Mouse (Mus musculus) neural tube, embryonic 13.5 days (tissue): ENCODE data around the gene Mrps2. TPM values are rescaled to one million over a fixed set of nuclear protein-coding genes. Genes with fewer than 3 reads are reported as not detected.
"Not testable (repeated sequence)": the region's sequence is repeated elsewhere in the genome, so short reads cannot be mapped to it uniquely, and the experiment has no call there.

Experiments used
- ATAC-seq: fragments of 200-750 bp; cut with Nextera tagmentation; 2 replicates; pipeline ENCODE4 v1.8.0; 2017; ENCODE audit warnings: low read depth, mild to moderate bottlenecking, moderate TSS enrichment, moderate library complexity
- H3K27ac ChIP-seq: fragments of 300-500 bp; sonication (generic); replicated peaks from 2 replicates; pipeline ENCODE4 v1.5.1; 2015; ENCODE audit warnings: moderate library complexity, mild to moderate bottlenecking, inconsistent platforms
- H3K27me3 ChIP-seq: fragments of 300-500 bp; sonication (generic); 2 replicates; pipeline ENCODE4 v1.6.1; 2015; ENCODE audit warnings: mild to moderate bottlenecking, inconsistent platforms
- H3K36me3 ChIP-seq: fragments of 300-500 bp; sonication (generic); 2 replicates; pipeline ENCODE4 v1.6.1; 2015; ENCODE audit warnings: mild to moderate bottlenecking, inconsistent platforms
- H3K4me1 ChIP-seq: fragments of 300-500 bp; sonication (generic); replicated peaks from 2 replicates; pipeline ENCODE4 v1.6.1; 2015; ENCODE audit warnings: inconsistent platforms
- H3K4me2 ChIP-seq: fragments of 300-500 bp; sonication (generic); 2 replicates; pipeline ENCODE4 v1.6.1; 2015; ENCODE audit warnings: inconsistent platforms, mild to moderate bottlenecking, moderate library complexity
- H3K4me3 ChIP-seq: fragments of 300-500 bp; sonication (generic); 2 replicates; pipeline ENCODE4 v1.5.1; 2015; ENCODE audit warnings: mild to moderate bottlenecking, inconsistent platforms
- H3K9ac ChIP-seq: fragments of 300-500 bp; sonication (generic); 2 replicates; pipeline ENCODE4 v1.6.1; 2015; ENCODE audit warnings: moderate library complexity, mild to moderate bottlenecking, inconsistent platforms
- H3K9me3 ChIP-seq: fragments of 300-500 bp; sonication (generic); 2 replicates; pipeline ENCODE4 v1.6.1; 2016; ENCODE audit warnings: inconsistent platforms
- WGBS: fragments of 180-500 bp; shearing (Covaris S2); methylation state at CpG from one replicate; pipeline ENCODE4 v1.1.7; 2015; 5-methylcytosine and 5-hydroxymethylcytosine counted together
- polyA plus RNA-seq: library from polyadenylated mRNA; unstranded; fragments of >200 nt; fragmentation: Nextera tagmentation; extraction: Ambion mirVana; gene quantifications from 2 replicates; pipeline ENCODE4 v1.2.1, GENCODE M21; 2015

The Mrps2 gene
- polyA plus RNA-seq, 1 experiment from 2014 or later = 56.2 TPM

DNA sequence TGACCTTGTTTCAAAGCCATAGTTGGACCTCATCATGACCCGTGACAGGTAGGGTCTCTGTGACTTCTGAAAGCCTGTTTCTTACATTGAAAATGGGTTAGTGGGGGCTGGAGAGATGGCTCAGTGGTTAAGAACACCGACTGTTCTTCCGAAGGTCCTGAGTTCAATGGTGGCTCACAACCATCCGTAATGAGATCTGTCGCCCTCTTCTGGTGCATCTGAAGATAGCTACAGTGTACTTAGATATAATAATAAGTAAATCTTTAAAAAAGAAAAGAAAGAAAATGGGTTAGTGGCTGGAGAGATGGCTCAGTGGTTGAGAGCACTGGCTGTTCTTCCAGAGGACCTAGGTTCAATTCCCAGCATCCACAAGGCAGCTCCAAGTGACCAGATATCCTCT lies 43.7 kb downstream of the Mrps2 start:
- Histone ChIP-seq H3K36me3 (0 out of 2 replicates have a peak, but pooled peaks cover 14% of the 10 kb centered on the region), H3K4me1 (peaks cover 35% of the 10 kb centered on the region)
- H3K27ac ChIP-seq, ATAC-seq, H3K4me2 ChIP-seq, H3K4me3 ChIP-seq, H3K9ac ChIP-seq, H3K9me3 ChIP-seq, H3K27me3 ChIP-seq: not testable (repeated sequence)
- 48% methylated on average over 5 of the region's 5 CpGs for WGBS

GRCm38 (mm10) chr2:28512798-28513401 lies 45.0 kb downstream of the Mrps2 start, which contains the start of gene Ralgds:
Gene Ralgds, plus strand, starts transcription at chr2:28513125.
- H3K9ac ChIP-seq = peak within 1 kb of the TSS; percentile 99
- peaks cover 22% of the 10 kb centered on the region; the same call in 1 of the 2 replicates for H3K36me3 ChIP-seq
- peak within 1 kb of the TSS; percentile 92 for H3K4me2 ChIP-seq
- peak within 1 kb of the TSS; percentile 92 for H3K4me3 ChIP-seq
- H3K9me3 ChIP-seq = no peaks in the 10 kb centered on the region
- peaks cover 48% of the 10 kb centered on the region for H3K4me1 ChIP-seq
- peak; percentile 68 for ATAC-seq
- under 1% methylated on average over 47 of the region's 71 CpGs for WGBS
- peak within 1 kb of the TSS; percentile 93 for H3K27ac ChIP-seq
- no peaks in the 10 kb centered on the region for H3K27me3 ChIP-seq

DNA sequence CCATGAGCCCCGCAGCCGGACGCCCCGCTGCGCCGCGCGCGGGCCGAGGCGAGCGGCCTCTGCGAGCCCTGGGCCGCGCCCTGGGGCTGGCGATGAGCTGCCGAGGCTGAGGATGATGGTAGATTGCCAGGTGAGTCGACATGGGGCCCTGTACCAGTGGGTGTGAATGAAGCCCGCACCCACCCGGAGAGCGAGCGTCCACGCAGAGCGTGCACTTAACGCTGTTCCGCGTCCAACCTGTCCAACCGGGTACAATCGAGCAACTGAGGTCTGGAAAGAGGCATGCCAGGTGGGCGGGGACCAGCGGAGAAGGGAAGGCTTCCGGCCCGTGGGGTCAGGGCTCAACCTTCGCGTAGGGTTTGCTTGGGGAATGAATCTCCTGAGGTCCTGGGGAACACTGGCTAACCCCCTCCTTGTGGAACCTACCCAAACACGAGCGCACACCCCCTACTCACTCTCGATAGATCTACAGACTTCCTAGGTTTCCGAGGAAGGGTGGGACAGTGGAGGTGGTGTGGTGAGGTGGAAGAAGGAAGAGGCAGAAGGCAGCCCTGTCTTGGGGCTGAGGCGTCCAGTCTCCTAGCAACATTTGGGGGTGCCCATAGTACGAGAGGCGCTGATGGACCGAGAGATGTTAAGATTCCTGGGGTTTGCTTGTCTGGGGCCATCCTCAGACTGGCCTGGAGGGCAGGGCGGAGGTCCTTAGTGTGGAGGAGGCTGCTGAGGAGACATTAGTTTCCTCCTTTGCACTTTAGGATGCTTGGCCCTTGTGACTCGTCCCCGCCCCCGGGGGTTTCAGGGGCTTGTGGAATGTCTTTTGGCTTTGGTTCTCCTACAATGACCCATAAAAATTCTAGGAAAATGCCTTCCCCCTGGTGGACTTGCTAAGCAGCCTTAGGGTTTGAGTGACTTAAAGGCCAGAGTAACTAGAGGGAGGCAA lies 45.8 kb downstream of the Mrps2 start:
- peaks cover 56% of the 10 kb centered on the region for H3K4me1 ChIP-seq

GRCm38 (mm10) chr2:28514489-28514888 lies 46.6 kb downstream of the Mrps2 start:
- Histone ChIP-seq H3K27ac (peak overlapping the region; percentile 93), H3K9me3 (no peaks in the 10 kb centered on the region), H3K36me3 (peaks cover 22% of the 10 kb centered on the region; the same call in 1 of the 2 replicates), H3K4me1 (peaks cover 63% of the 10 kb centered on the region), H3K4me2 (peak overlapping the region; percentile 92), H3K27me3 (no peaks in the 10 kb centered on the region), H3K9ac (peak overlapping the region; percentile 99), H3K4me3 (peak overlapping the region; percentile 92)
- WGBS = 21% methylated on average over 5 of the region's 5 CpGs
- 0 out of 2 replicates have a peak, but pooled peaks have one; percentile 4 for ATAC-seq

More for the DNA sequence above, 45.8 kb downstream of the Mrps2 start:
- Histone ChIP-seq H3K4me3 (peak overlapping the region; percentile 92), H3K36me3 (peaks cover 22% of the 10 kb centered on the region; the same call in 1 of the 2 replicates), H3K27ac (peak overlapping the region; percentile 93), H3K4me2 (peak overlapping the region; percentile 92), H3K27me3 (no peaks in the 10 kb centered on the region), H3K9me3 (no peaks in the 10 kb centered on the region), H3K9ac (peak overlapping the region; percentile 99)
- WGBS = 5% methylated on average over 47 of the region's 47 CpGs
- peak; percentile 46 for ATAC-seq

DNA sequence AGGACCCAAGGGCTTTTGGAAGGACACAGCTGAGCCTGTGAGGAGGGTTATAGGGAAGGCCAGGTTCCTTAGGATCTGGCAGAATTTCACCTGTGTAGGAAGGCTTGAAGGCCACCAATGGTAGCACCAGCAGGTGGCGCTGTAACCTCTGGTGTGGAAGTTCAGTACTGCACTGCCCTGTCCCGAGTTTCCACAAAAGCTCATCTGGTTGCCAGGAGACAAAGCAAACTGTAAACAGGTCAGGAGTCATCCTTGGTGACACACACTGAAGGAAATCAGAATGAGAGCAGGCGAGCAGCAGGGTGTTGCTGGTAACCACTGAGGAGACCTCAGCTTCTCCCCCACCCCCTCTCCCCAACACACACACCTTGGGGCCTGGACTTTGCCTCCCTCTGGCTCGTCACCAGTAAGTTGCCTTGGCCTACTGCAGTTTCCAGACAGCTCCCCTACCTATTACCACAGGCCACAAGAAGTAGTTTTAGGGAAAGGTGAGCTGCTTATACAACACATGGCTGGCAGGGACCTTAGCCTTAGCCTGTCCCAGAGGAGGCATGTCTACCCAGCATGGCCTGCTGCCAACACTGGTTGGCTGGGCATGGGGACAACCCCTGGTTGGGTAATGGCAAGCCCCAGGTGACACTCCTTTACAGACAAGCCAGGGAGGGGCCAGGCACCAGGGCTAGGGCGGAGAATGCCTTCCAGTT lies 49.5 kb downstream of the Mrps2 start:
- H3K4me1 ChIP-seq = peaks cover 90% of the 10 kb centered on the region
- H3K27ac ChIP-seq = 0 out of 2 replicates have a peak overlapping the region, but pooled peaks have one; percentile 52
- peaks cover 26% of the 10 kb centered on the region for H3K36me3 ChIP-seq
- ATAC-seq = no peak
- H3K9me3 ChIP-seq = no peaks in the 10 kb centered on the region
- no peak overlapping the region for H3K4me3 ChIP-seq
- no peaks in the 10 kb centered on the region for H3K27me3 ChIP-seq
- no peak overlapping the region for H3K4me2 ChIP-seq
- 0 out of 2 replicates have a peak overlapping the region, but pooled peaks have one; percentile 1 for H3K9ac ChIP-seq
- WGBS = 39% methylated on average over 5 of the region's 5 CpGs

DNA sequence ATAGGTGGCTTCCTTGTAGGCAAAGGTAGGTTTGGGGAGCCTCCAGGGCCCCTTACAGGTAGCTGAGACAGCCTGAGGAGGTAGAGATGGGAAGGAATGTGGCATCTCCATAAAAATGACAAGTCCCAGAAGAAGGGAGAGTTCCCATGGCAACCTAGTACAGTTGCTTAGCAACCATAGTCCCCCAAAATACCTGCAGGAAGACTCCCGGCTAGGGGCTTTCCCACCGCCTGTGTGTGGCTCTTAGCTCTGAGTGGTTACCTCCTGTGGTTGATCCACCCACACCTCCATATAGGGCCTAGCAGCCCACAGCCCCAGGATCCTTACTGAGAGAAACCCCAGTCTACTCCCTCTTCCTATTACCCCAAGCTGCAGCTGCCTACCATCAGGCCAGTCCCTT lies 50.4 kb downstream of the Mrps2 start:
- peak overlapping the region; percentile 1; the same call in 1 of the 2 replicates for H3K9ac ChIP-seq
- H3K9me3 ChIP-seq = no peaks in the 10 kb centered on the region
- no peak overlapping the region for H3K4me3 ChIP-seq
- peak overlapping the region; percentile 52; the same call in 1 of the 2 replicates for H3K27ac ChIP-seq
- H3K36me3 ChIP-seq = peaks cover 30% of the 10 kb centered on the region
- ATAC-seq = no peak
- no peaks in the 10 kb centered on the region for H3K27me3 ChIP-seq
- H3K4me2 ChIP-seq = peak overlapping the region; percentile 20; the same call in 1 of the 2 replicates
- WGBS = 19% methylated on average over 2 of the region's 2 CpGs
- peaks cover 94% of the 10 kb centered on the region for H3K4me1 ChIP-seq

GRCm38 (mm10) chr2:28520581-28520980 lies 52.7 kb downstream of the Mrps2 start:
- H3K4me2 ChIP-seq = no peak overlapping the region
- peaks cover 99% of the 10 kb centered on the region for H3K4me1 ChIP-seq
- peaks cover 25% of the 10 kb centered on the region for H3K36me3 ChIP-seq
- ATAC-seq = no peak
- H3K27me3 ChIP-seq = no peaks in the 10 kb centered on the region
- 72% methylated on average over 5 of the region's 5 CpGs for WGBS
- no peak overlapping the region for H3K4me3 ChIP-seq
- no peaks in the 10 kb centered on the region for H3K9me3 ChIP-seq
- peak overlapping the region; percentile 4 for H3K9ac ChIP-seq
- H3K27ac ChIP-seq = no peak overlapping the region

Other genes with a start within 250 kb of the Mrps2 start
- gene Ppp1r26, start 21.3 kb upstream of the Mrps2 start, polyA plus RNA-seq = 10.3 and 11.1 TPM in 2 replicates
- 2.6 and 2.8 TPM in 2 replicates for gene 1700007K13Rik, start 1.7 kb upstream of the Mrps2 start, polyA plus RNA-seq
- gene Gbgt1, start 28.8 kb downstream of the Mrps2 start, polyA plus RNA-seq = 1.6 and 1.7 TPM in 2 replicates
- 2.6 and 4.0 TPM in 2 replicates for gene Gm10134, start 38.0 kb downstream of the Mrps2 start, polyA plus RNA-seq
- gene Ralgds, start 45.1 kb downstream of the Mrps2 start, polyA plus RNA-seq = 86.3 and 90.7 TPM in 2 replicates
- not detected in 2 replicates for gene Cel, start 95.3 kb downstream of the Mrps2 start, polyA plus RNA-seq
- gene Gtf3c5, start 115.7 kb downstream of the Mrps2 start, polyA plus RNA-seq = 42.1 and 43.5 TPM in 2 replicates
- gene Gfi1b, start 153.9 kb downstream of the Mrps2 start, polyA plus RNA-seq = 0.17 and 0.45 TPM in 2 replicates
- 30.2 and 36.8 TPM in 2 replicates for gene Tsc1, start 173.2 kb downstream of the Mrps2 start, polyA plus RNA-seq
- gene Spaca9, start 231.7 kb downstream of the Mrps2 start, polyA plus RNA-seq = 0.64 and 0.85 TPM in 2 replicates
- 0.50 and 0.73 TPM in 2 replicates for gene Ak8, start 232.1 kb downstream of the Mrps2 start, polyA plus RNA-seq